Mouse (Mus musculus) gastrocnemius, postnatal 25 days (tissue): ENCODE results near the gene Ing4. TPM values are rescaled to one million over a fixed set of nuclear protein-coding genes. Genes with fewer than 3 reads are reported as not detected.
A peak's percentile ranks its signal among the peaks of the same experiment; 100 is the strongest.

Experiments
- DNase-seq: peaks from one replicate; pipeline ENCODE4 v3.0.0; 2022
- microRNA-seq, 2 experiments: library from miRNA; unstranded; fragments of <30 nt; microRNA quantifications; one replicate each; pipeline ENCODE4 v1.2.0; 2021; ENCODE audit warnings: borderline replicate concordance in 2 of 2
- total RNA-seq, 2 experiments: library from RNA; stranded (reverse); gene quantifications; 1 replicate in 1 of 2; 2 replicates in 1 of 2; pipeline ENCODE4 v1.2.3; 2021

Ing4 gene
- total RNA-seq, 2 experiments from 2014 or later = 24.2 to 29.1 TPM

DNA sequence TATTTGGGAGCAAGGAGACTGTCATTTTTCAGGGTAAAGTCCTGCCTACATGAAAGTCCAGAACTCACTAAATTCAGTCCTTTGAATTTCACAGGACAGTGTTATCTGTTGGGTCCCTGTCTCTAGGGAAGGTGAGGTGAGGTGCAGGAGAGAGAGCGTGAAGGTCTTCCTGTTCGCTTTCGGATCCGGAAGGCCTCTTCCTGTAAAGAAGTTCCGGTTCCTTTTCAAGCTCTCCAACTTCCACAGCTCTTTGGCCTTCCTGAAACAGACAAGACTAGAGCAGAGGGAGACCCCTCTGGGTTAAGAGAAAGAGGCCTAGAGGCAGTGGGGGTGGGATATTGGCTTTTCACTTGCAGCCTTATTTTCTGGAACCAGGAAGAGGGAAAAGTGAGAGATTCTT, 52.8 kb downstream of the Ing4 start:
- no peak for DNase-seq

DNA sequence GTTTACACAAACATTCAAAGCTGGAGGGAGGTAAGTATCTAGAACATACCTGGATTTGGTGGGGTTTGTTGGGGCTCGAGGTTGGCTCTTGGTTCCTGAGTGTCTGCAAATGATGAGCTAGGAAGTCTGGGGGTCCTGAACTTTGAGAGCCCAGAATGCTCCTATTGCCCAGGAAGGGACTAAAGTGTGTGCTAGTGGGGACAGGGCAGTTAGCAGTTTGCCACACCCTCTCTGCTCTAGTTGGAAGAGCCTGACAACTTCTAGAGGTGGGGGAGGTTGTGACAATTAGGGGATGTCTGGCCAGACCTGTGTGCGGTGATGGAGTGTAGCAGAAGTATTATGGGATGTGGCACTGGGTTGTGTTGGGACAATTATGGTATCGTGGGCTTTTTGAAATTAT, 55.3 kb downstream of the Ing4 start:
- no peak for DNase-seq

DNA sequence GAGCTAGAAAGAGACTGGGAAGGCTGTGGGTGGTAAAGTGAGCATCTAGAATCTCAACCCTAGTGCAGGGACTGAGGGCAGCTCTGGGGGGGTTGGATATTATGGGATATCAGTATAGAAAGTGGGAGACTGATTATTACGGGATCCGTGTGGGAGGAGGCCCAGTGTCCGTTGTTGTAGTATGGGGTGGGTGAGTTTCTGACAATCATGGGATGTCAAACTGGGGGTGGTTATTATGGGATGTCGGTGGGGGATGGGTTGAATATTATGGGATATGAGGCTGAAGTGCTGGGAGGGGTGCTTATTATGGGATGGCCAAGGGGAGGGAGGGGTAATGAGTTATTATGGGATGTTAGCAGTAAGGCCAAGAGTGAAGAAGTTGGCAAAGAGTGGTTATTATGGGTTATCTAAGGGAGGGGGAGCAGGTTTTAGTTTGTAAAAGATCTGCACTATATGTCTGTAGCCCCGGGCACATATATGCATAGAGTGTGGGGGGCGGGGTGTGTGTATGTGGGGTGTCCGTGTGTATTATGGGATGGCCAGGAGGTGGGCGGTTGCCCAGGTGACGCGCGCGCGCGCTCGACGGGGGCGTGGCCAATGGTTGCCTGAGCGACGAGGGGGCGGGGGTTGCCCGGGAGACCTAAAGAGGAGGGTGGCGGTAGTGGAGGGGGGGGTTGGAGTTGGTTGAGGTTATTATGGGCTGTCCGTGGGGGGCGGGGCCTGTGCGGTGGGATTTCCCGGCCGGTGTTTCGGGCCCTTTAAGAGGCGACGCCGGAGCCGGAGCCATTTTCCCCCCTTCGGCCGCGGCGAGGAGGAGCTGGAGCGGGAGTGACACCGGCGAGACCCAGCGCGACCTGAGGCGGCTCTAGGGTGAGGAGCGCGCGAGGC, 56.1 kb downstream of the Ing4 start, which contains the start of gene Chd4:
Gene Chd4 (plus strand): TSS at position 591 of the 888 bp plus-strand sequence.
- DNase-seq = peak; percentile 93

DNA sequence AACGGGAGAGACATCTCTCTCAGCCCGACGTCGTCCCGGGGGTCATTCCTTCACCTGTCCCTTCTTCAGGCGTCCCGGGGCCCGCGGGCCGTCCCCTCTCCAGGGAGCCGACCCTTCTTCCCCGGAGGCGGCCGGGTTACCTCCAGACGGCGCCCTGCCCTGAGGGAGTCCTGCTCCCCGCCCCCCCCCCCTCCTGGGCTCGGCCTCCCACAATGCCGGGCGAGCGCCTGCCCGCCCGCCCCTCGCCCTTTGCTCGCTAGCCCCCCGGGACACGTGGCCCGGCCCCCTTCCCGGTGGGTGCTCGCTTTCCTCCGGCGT, 56.7 kb downstream of the Ing4 start:
- no peak for DNase-seq

DNA sequence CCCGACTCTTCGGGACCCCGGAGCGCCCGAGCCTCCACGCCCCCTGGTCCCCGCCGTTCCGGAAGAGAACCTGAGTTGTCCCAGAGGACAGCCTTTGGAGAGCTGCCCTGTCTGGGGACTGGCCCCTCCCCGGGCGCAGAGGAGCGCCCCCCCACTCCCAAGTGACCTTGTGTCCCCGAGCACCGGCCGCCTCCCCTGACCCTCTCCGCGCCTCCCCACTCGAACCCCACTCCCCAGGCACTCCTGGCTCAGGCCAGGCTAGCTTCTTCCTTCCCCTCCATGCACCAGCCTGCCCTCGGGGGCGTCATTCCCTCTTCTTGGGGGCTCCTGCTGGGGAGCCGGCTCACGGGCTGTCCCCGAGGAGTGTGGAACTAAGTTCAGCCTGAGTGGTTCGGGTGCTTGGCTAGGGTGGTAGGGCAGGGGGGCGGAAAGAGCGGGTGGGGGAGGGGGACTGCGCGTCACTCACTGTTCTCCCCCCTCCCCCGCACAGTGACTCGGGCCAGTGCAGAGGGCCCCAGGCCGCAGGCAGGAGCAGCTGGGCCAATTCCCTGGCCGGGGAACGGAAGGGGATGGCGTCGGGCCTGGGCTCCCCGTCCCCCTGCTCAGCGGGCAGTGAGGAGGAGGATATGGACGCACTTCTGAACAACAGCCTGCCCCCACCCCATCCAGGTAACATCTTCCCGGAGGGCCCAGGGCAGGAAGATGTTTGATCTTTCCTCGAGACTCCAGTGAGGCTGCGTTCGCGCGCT, 57.2 kb downstream of the Ing4 start:
- peak; percentile 72 for DNase-seq

DNA sequence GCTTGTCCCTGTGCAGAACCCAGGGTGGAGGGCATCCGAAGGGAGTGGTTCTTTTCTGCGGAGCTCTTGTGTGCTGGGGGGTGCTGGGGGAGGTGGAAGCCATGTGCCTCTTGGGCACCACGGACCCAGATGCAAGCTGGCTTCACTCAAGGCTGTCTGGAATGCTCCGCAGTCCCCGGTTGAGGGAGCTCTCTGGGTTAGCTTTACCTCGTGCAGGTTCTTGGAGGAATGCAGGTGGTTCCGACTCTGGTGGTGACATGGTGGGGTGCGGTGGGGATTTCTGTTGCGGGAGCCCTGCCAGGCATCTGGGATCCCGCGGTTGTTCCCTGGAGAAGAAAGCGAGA, 57.8 kb downstream of the Ing4 start:
- peak; percentile 20 for DNase-seq

DNA sequence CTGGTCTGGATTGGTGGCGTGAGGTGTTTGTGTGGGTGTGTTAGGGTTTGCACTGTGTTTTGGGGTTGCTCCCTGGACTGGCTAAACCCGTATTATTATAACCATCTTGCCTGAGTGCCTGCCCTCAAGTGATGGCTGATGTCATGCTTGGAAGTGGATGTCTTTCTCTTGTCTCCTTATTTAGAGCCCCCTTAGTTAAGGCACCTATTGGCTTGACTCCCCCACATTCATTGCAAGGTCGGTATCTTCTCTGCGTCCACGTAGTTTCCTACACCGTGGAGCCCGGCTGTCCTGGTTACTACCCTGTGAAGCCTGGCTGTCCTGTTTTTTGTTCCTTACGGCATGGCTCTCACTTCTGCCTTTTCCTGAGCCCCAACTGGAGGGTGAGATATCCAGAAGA, 58.4 kb downstream of the Ing4 start:
- DNase-seq = no peak

DNA sequence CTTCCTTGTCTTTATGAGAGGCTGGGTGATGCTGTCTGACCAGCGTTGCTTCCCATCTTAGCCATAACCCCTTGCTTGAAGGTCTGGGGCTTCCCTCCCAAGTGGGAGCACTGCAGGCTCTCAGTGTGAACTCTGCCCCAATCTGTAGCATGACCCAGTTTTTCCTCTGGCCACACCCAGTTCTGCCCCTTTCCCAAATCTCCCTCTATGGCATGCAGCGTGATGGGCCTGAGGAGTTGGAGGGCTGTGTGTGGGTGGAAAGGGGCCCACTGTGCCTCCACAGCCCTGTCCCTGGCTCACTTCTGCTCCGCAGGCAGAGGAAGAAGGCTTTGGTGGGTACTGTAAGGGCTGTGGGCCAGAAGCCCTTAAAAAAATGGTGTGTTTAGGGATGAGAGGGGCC, 59.0 kb downstream of the Ing4 start:
- peak; percentile 19 for DNase-seq

Small RNAs within 50 kb of the gene (microRNA-seq; reads per million reads assigned to microRNA genes)
- gene Mir7045 = 0 to 0.74 reads per million in 2 experiments

Other genes with a start within 250 kb of the Ing4 start
- 1 to 10 TPM; 2.7 to 3.2 TPM for gene Spsb2, start 231.1 kb upstream of the Ing4 start, total RNA-seq
- gene Tpi1, start 225.5 kb upstream of the Ing4 start, total RNA-seq = 1,000 to 10,000 TPM; 2,445 to 2,599 TPM
- 10 to 100 TPM; 42.1 to 44.0 TPM for gene Usp5, start 210.3 kb upstream of the Ing4 start, total RNA-seq
- 1 to 10 TPM; 1.2 TPM for gene Cdca3, start 210.2 kb upstream of the Ing4 start, total RNA-seq
- gene Gnb3, start 199.5 kb upstream of the Ing4 start, total RNA-seq = 1 to 10 TPM; 1.6 to 1.7 TPM
- 1 to 10 TPM; 8.2 to 9.3 TPM for gene P3h3, start 182.0 kb upstream of the Ing4 start, total RNA-seq
- gene Gpr162, start 175.8 kb upstream of the Ing4 start, total RNA-seq = under 1 TPM; 0.23 to 0.32 TPM
- 1 to 10 TPM in 1 of 2 experiments, not detected in 1; 1.2 TPM for gene Cd4, start 151.5 kb upstream of the Ing4 start, total RNA-seq
- under 1 TPM in 1 of 2 experiments, not detected in 1; 0.51 TPM for gene Lag3, start 128.1 kb upstream of the Ing4 start, total RNA-seq
- 100 to 1,000 TPM; 126 to 152 TPM for gene Ptms, start 119.7 kb upstream of the Ing4 start, total RNA-seq
- 100 to 1,000 TPM; 207 to 210 TPM for gene Mlf2, start 108.4 kb upstream of the Ing4 start, total RNA-seq
- gene Cops7a, start 74.2 kb upstream of the Ing4 start, total RNA-seq = 10 to 100 TPM; 96.2 to 99.0 TPM
- not detected for gene Pianp, start 43.1 kb upstream of the Ing4 start, total RNA-seq
- 10 to 100 TPM; 18.5 to 19.3 TPM for gene Zfp384, start 30.6 kb upstream of the Ing4 start, total RNA-seq
- 1 to 10 TPM; 1.1 to 1.9 TPM for gene Acrbp, start 9.9 kb downstream of the Ing4 start, total RNA-seq
- gene Lpar5, start 28.2 kb downstream of the Ing4 start, total RNA-seq = not detected
- gene Chd4, start 56.2 kb downstream of the Ing4 start, total RNA-seq = 10 to 100 TPM; 67.8 to 72.6 TPM
- gene Nop2, start 92.1 kb downstream of the Ing4 start, total RNA-seq = 10 to 100 TPM; 14.6 to 18.6 TPM
- 10 to 100 TPM; 12.4 to 15.3 TPM for gene Iffo1, start 105.5 kb downstream of the Ing4 start, total RNA-seq
- gene Gapdh, start 126.7 kb downstream of the Ing4 start, total RNA-seq = over 10,000 TPM; 11,297 to 11,631 TPM
- gene Ncapd2, start 151.9 kb downstream of the Ing4 start, total RNA-seq = 10 to 100 TPM; 12.1 to 12.7 TPM
- gene Mrpl51, start 152.0 kb downstream of the Ing4 start, total RNA-seq = 100 to 1,000 TPM; 214 to 227 TPM
- 10 to 100 TPM; 17.5 to 19.2 TPM for gene Vamp1, start 175.8 kb downstream of the Ing4 start, total RNA-seq
- 1 to 10 TPM; 1.4 to 2.6 TPM for gene Tapbpl, start 192.1 kb downstream of the Ing4 start, total RNA-seq
- under 1 TPM; 0.43 to 0.51 TPM for gene Cd27, start 197.2 kb downstream of the Ing4 start, total RNA-seq
- not detected for gene Tuba3a, start 246.3 kb downstream of the Ing4 start, total RNA-seq